Mouse (Mus musculus): ENCODE measurements around the gene Naa11. TPM values are rescaled to one million over a fixed set of nuclear protein-coding genes. Genes with fewer than 3 reads are reported as not detected.

The Naa11 gene
- polyA plus RNA-seq, 1 experiment from 2014 or later, result not detected

DNA sequence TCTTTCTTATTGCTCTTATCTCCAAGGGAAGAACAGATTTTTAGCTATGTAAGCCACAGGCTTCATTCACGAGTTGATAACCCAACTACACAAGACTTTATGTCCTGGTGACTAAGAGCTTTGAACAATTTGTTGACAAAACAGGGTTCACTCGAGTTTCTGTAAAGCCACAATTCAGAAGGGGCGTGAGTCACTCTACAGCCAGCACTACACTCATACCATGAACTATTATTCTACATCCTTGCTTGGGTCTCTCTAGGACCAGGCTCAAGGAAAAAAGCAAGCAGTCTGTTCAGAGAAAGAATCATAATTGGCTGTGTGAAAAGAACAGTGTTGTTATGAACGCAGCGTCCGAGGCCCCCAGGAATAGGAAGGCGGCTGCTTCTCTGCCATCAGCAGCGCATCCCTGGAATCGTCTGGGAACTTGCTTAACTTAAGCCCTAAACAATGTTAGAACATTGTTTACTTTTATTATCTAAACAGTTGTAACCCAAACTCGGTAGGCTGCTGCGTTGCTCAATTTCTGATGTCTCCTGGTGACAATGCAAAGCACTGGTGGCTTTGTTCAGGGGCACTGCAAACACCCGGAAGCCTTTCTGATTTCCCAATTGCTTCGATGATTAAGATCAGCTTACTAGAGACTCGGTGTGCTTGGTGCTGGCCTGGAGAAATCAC, 9.5 kb downstream of the Naa11 start:
- H3K36me3 ChIP-seq, result no peaks in the 10 kb centered on the region
- H3K9me3 ChIP-seq, result no peaks in the 10 kb centered on the region
- H3K4me3 ChIP-seq, result no peak overlapping the region
- no peaks in the 10 kb centered on the region for H3K27me3 ChIP-seq
- no peak for ATAC-seq (ENCODE audit: low FRiP score, low read depth)
- WGBS, result 66% methylated on average over 14 of the region's 14 CpGs
- H3K4me2 ChIP-seq, result no peak overlapping the region
- H3K4me1 ChIP-seq (replicated peaks), result no peaks in the 10 kb centered on the region
- H3K9ac ChIP-seq, result no peak overlapping the region
- no peak overlapping the region for H3K27ac ChIP-seq (replicated peaks)

GRCm38 (mm10) chr5:97379976-97380375, 12.2 kb downstream of the Naa11 start:
- Histone ChIP-seq H3K4me3 (no peak overlapping the region), H3K9me3 (no peaks in the 10 kb centered on the region), H3K27me3 (no peaks in the 10 kb centered on the region), H3K4me2 (no peak overlapping the region), H3K36me3 (no peaks in the 10 kb centered on the region), H3K4me1 (replicated peaks) (no peaks in the 10 kb centered on the region), H3K9ac (no peak overlapping the region), H3K27ac (replicated peaks) (no peak overlapping the region)
- 3% methylated on average over 3 of the region's 3 CpGs for WGBS
- no peak for ATAC-seq (ENCODE audit: low FRiP score, low read depth)

- WGBS, result 69% methylated on average over 8 of the region's 8 CpGs
- Histone ChIP-seq H3K4me2 (no peak overlapping the region), H3K27me3 (no peaks in the 10 kb centered on the region), H3K9ac (no peak overlapping the region), H3K36me3 (no peaks in the 10 kb centered on the region), H3K4me1 (replicated peaks) (peaks cover 5% of the 10 kb centered on the region; the same call in 1 of the 2 replicates), H3K4me3 (no peak overlapping the region), H3K9me3 (no peaks in the 10 kb centered on the region), H3K27ac (replicated peaks) (no peak overlapping the region)
- ATAC-seq (ENCODE audit: low FRiP score, low read depth), result no peak
Observed at GRCm38 (mm10) chr5:97364781-97365180, 27.4 kb downstream of the Naa11 start.

DNA sequence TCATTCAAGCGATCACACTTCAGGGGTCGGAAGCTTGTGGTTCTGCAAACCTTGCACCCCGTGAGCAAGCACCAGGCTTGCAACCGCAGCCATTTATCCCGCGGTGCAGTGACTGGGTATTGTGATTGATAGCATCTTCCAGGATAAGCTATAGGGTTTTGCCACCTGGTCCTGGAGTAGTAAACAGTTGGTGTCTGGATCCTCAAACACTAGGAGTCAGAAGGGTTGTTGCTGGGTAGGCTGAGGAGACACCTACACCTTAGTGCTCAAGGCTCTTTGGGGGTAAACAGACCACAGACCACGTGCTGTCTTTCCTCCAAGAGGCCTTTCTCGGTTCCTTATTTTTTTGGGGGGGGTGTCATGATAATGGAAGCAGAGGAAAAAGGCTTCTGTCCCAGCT, 27.9 kb downstream of the Naa11 start:
- ATAC-seq (ENCODE audit: low FRiP score, low read depth), result no peak
- no peak overlapping the region for H3K27ac ChIP-seq (replicated peaks)
- no peaks in the 10 kb centered on the region for H3K27me3 ChIP-seq
- no peak overlapping the region for H3K9ac ChIP-seq
- no peaks in the 10 kb centered on the region for H3K36me3 ChIP-seq
- H3K4me3 ChIP-seq, result no peak overlapping the region
- no peak overlapping the region for H3K4me2 ChIP-seq
- H3K9me3 ChIP-seq, result no peaks in the 10 kb centered on the region
- WGBS, result 61% methylated on average over 8 of the region's 8 CpGs
- peaks cover 5% of the 10 kb centered on the region; the same call in 1 of the 2 replicates for H3K4me1 ChIP-seq (replicated peaks)

DNA sequence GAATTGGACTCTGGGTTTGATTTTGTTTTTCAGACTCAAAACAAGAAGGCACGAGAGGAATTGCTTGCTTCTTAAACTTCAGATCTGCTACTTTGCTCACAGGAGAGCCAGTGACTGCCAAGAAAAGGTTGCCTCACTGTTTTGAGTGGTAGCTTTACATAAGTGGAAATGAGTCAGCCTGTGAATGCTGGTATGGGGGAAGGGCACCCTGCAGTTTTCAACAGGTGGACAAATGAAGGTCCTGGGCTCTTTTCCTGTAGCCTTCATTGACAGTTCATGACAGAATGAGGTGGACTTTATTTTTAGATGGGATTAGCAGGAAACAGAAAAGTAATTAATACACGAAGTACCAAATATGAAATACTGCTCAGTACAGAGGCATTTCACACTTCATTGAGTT, 29.6 kb downstream of the Naa11 start:
- 60% methylated on average over 2 of the region's 2 CpGs for WGBS
- ATAC-seq (ENCODE audit: low FRiP score, low read depth), result no peak
- Histone ChIP-seq H3K4me3 (no peak overlapping the region), H3K9me3 (no peaks in the 10 kb centered on the region), H3K27ac (replicated peaks) (no peak overlapping the region), H3K9ac (no peak overlapping the region), H3K36me3 (no peaks in the 10 kb centered on the region), H3K27me3 (no peaks in the 10 kb centered on the region), H3K4me1 (replicated peaks) (peaks cover 5% of the 10 kb centered on the region; the same call in 1 of the 2 replicates), H3K4me2 (no peak overlapping the region)

DNA sequence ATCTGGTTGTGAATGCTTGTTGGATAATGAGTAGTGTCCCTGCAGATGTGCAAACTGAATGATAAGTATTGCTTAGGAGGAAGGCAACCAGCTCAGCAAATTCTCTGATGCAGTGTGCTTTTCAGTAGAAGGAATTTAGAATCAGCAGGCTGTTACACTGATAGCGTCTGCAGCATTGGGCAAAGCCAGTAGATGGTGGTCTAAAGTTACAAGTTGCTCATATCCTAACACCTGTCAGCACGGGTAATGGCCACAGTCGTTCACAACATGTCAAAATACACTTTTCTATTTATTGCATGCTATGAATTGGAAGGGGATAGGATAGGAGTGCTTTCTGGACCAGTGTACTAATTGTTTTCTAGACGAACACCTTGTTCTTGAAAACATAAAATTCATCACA, 33.1 kb downstream of the Naa11 start:
- H3K4me2 ChIP-seq, result no peak overlapping the region
- no peaks in the 10 kb centered on the region for H3K27me3 ChIP-seq
- WGBS, result 80% methylated on average over 4 of the region's 4 CpGs
- H3K27ac ChIP-seq (replicated peaks), result no peak overlapping the region
- H3K4me3 ChIP-seq, result no peak overlapping the region
- no peaks in the 10 kb centered on the region for H3K9me3 ChIP-seq
- H3K9ac ChIP-seq, result no peak overlapping the region
- H3K36me3 ChIP-seq, result no peaks in the 10 kb centered on the region
- ATAC-seq (ENCODE audit: low FRiP score, low read depth), result no peak
- H3K4me1 ChIP-seq (replicated peaks), result peaks cover 5% of the 10 kb centered on the region; the same call in 1 of the 2 replicates

GRCm38 (mm10) chr5:97356135-97356534, 36.0 kb downstream of the Naa11 start:
- Histone ChIP-seq H3K9ac (no peak overlapping the region), H3K9me3 (no peaks in the 10 kb centered on the region), H3K4me2 (no peak overlapping the region), H3K4me3 (no peak overlapping the region), H3K27ac (replicated peaks) (no peak overlapping the region), H3K4me1 (replicated peaks) (no peaks in the 10 kb centered on the region), H3K27me3 (no peaks in the 10 kb centered on the region), H3K36me3 (no peaks in the 10 kb centered on the region)
- no peak for ATAC-seq (ENCODE audit: low FRiP score, low read depth)
- WGBS, result 71% methylated on average over 2 of the region's 2 CpGs

DNA sequence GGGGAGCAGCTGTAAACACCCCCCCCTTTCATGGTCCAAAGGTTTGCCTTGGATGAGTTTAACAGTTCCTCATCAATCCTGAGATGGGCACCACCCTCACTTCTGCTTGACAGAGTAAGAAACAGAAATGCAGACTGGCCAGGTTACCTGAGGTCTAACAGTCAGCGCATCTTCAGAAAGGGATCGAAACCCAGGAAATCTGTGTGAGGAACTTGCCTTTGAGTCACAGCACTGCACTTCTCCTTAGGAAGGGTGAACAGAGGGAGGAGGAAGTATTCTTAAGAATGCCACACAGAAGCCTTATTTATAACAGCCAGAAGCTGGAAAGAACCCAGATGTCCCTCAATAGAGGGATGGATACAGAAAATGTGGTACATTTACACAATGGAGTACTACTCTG, 37.0 kb downstream of the Naa11 start:
- WGBS, result 98% methylated on average over 2 of the region's 2 CpGs
- no peak for ATAC-seq (ENCODE audit: low FRiP score, low read depth)
- no peak overlapping the region for H3K27ac ChIP-seq (replicated peaks)

DNA sequence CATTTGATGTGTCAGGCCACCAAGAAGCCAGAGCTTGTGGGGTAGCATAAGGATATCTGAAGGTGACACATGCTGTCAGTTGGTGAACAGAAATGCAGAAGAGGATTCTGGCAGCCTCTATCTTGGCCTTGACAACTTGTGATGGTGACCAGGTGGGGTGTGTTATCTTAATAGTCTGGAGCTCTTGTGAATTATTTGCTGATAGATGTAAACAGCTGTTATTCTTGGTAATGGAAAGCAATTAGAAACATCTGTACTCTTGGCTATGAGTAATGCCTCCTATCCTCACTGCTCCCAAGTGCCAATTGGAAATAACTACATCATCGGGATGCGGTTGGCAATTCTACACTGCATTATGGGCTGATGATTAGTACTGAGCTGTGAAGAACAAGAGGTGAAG, 43.4 kb downstream of the Naa11 start:
- Histone ChIP-seq H3K4me1 (replicated peaks) (no peaks in the 10 kb centered on the region), H3K36me3 (no peaks in the 10 kb centered on the region), H3K27ac (replicated peaks) (no peak overlapping the region), H3K4me3 (no peak overlapping the region), H3K9me3 (no peaks in the 10 kb centered on the region), H3K9ac (no peak overlapping the region), H3K27me3 (no peaks in the 10 kb centered on the region), H3K4me2 (no peak overlapping the region)
- ATAC-seq (ENCODE audit: low FRiP score, low read depth), result no peak
- WGBS, result 72% methylated on average over 2 of the region's 2 CpGs

More for the DNA sequence above, 37.0 kb downstream of the Naa11 start:
- H3K4me2 ChIP-seq, result no peak overlapping the region
- H3K9ac ChIP-seq, result no peak overlapping the region
- H3K9me3 ChIP-seq, result no peaks in the 10 kb centered on the region
- no peak overlapping the region for H3K4me3 ChIP-seq
- H3K27me3 ChIP-seq, result no peaks in the 10 kb centered on the region
- H3K4me1 ChIP-seq (replicated peaks), result no peaks in the 10 kb centered on the region
- H3K36me3 ChIP-seq, result no peaks in the 10 kb centered on the region

GRCm38 (mm10) chr5:97348310-97348709, 43.9 kb downstream of the Naa11 start:
- Histone ChIP-seq H3K9me3 (no peaks in the 10 kb centered on the region), H3K27ac (replicated peaks) (no peak overlapping the region), H3K36me3 (no peaks in the 10 kb centered on the region), H3K4me2 (no peak overlapping the region), H3K9ac (no peak overlapping the region), H3K27me3 (no peaks in the 10 kb centered on the region), H3K4me1 (replicated peaks) (no peaks in the 10 kb centered on the region), H3K4me3 (no peak overlapping the region)
- ATAC-seq (ENCODE audit: low FRiP score, low read depth), result no peak
- WGBS, result 79% methylated on average over 8 of the region's 8 CpGs

- H3K27me3 ChIP-seq, result no peaks in the 10 kb centered on the region
- no peak overlapping the region for H3K27ac ChIP-seq (replicated peaks)
- no peaks in the 10 kb centered on the region for H3K36me3 ChIP-seq
- no peak overlapping the region for H3K9ac ChIP-seq
- H3K4me2 ChIP-seq, result no peak overlapping the region
- no peak for ATAC-seq (ENCODE audit: low FRiP score, low read depth)
- no peaks in the 10 kb centered on the region for H3K9me3 ChIP-seq
- H3K4me3 ChIP-seq, result no peak overlapping the region
- 86% methylated on average over 10 of the region's 10 CpGs for WGBS
- no peaks in the 10 kb centered on the region for H3K4me1 ChIP-seq (replicated peaks)
Observed at GRCm38 (mm10) chr5:97345732-97346253, 46.4 kb downstream of the Naa11 start.

- no peak overlapping the region for H3K9ac ChIP-seq
- H3K27ac ChIP-seq (replicated peaks), result no peak overlapping the region
- H3K27me3 ChIP-seq, result no peaks in the 10 kb centered on the region
- H3K36me3 ChIP-seq, result no peaks in the 10 kb centered on the region
- no peak for ATAC-seq (ENCODE audit: low FRiP score, low read depth)
- no peaks in the 10 kb centered on the region for H3K4me1 ChIP-seq (replicated peaks)
- no peak overlapping the region for H3K4me3 ChIP-seq
- H3K9me3 ChIP-seq, result no peaks in the 10 kb centered on the region
- H3K4me2 ChIP-seq, result no peak overlapping the region
Observed at GRCm38 (mm10) chr5:97345129-97345528, 47.0 kb downstream of the Naa11 start.

DNA sequence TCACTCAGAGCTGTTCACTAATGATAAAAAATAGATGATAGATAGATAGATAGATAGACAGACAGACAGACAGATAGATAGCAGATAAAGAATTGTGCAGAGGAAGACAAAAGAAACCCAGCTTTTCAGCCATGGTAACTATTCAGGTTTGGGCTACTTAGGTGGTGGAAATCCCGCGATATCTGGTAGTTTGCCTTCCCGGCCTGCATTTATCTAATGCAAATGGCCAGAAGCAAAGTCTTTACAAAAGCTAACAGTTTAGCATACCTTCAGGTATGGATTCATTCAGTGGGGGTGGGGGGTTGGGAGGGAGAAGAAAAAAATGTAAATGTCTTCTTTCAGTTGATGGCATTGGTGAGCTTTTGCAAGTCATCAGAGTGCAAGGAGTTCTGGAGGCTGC, 48.0 kb downstream of the Naa11 start:
- Histone ChIP-seq H3K9ac (no peak overlapping the region), H3K4me1 (replicated peaks) (no peaks in the 10 kb centered on the region), H3K36me3 (no peaks in the 10 kb centered on the region), H3K9me3 (no peaks in the 10 kb centered on the region), H3K4me2 (no peak overlapping the region), H3K27ac (replicated peaks) (no peak overlapping the region), H3K4me3 (no peak overlapping the region), H3K27me3 (no peaks in the 10 kb centered on the region)
- 75% methylated on average over 3 of the region's 3 CpGs for WGBS
- no peak for ATAC-seq (ENCODE audit: low FRiP score, low read depth)

All from hindbrain, embryonic 15.5 days (tissue).